Mouse (Mus musculus) neural tube, embryonic 13.5 days (tissue): ENCODE measurements around the gene Atp6v1f. TPM values are rescaled to one million over a fixed set of nuclear protein-coding genes. Genes with fewer than 3 reads are reported as not detected.

Experiments used
- ATAC-seq: fragments of 200-750 bp; cut with Nextera tagmentation; 2 replicates; pipeline ENCODE4 v1.8.0; 2017; ENCODE audit warnings: low read depth, mild to moderate bottlenecking, moderate TSS enrichment, moderate library complexity
- H3K27ac ChIP-seq: fragments of 300-500 bp; sonication (generic); replicated peaks from 2 replicates; pipeline ENCODE4 v1.5.1; 2015; ENCODE audit warnings: moderate library complexity, mild to moderate bottlenecking, inconsistent platforms
- H3K27me3 ChIP-seq: fragments of 300-500 bp; sonication (generic); 2 replicates; pipeline ENCODE4 v1.6.1; 2015; ENCODE audit warnings: mild to moderate bottlenecking, inconsistent platforms
- H3K36me3 ChIP-seq: fragments of 300-500 bp; sonication (generic); 2 replicates; pipeline ENCODE4 v1.6.1; 2015; ENCODE audit warnings: mild to moderate bottlenecking, inconsistent platforms
- H3K4me1 ChIP-seq: fragments of 300-500 bp; sonication (generic); replicated peaks from 2 replicates; pipeline ENCODE4 v1.6.1; 2015; ENCODE audit warnings: inconsistent platforms
- H3K4me2 ChIP-seq: fragments of 300-500 bp; sonication (generic); 2 replicates; pipeline ENCODE4 v1.6.1; 2015; ENCODE audit warnings: inconsistent platforms, mild to moderate bottlenecking, moderate library complexity
- H3K4me3 ChIP-seq: fragments of 300-500 bp; sonication (generic); 2 replicates; pipeline ENCODE4 v1.5.1; 2015; ENCODE audit warnings: mild to moderate bottlenecking, inconsistent platforms
- H3K9ac ChIP-seq: fragments of 300-500 bp; sonication (generic); 2 replicates; pipeline ENCODE4 v1.6.1; 2015; ENCODE audit warnings: moderate library complexity, mild to moderate bottlenecking, inconsistent platforms
- H3K9me3 ChIP-seq: fragments of 300-500 bp; sonication (generic); 2 replicates; pipeline ENCODE4 v1.6.1; 2016; ENCODE audit warnings: inconsistent platforms
- WGBS: fragments of 180-500 bp; shearing (Covaris S2); methylation state at CpG from one replicate; pipeline ENCODE4 v1.1.7; 2015; 5-methylcytosine and 5-hydroxymethylcytosine counted together
- polyA plus RNA-seq: library from polyadenylated mRNA; unstranded; fragments of >200 nt; fragmentation: Nextera tagmentation; extraction: Ambion mirVana; gene quantifications from 2 replicates; pipeline ENCODE4 v1.2.1, GENCODE M21; 2015

The Atp6v1f gene
- polyA plus RNA-seq, 1 experiment from 2014 or later, result 332 TPM

DNA sequence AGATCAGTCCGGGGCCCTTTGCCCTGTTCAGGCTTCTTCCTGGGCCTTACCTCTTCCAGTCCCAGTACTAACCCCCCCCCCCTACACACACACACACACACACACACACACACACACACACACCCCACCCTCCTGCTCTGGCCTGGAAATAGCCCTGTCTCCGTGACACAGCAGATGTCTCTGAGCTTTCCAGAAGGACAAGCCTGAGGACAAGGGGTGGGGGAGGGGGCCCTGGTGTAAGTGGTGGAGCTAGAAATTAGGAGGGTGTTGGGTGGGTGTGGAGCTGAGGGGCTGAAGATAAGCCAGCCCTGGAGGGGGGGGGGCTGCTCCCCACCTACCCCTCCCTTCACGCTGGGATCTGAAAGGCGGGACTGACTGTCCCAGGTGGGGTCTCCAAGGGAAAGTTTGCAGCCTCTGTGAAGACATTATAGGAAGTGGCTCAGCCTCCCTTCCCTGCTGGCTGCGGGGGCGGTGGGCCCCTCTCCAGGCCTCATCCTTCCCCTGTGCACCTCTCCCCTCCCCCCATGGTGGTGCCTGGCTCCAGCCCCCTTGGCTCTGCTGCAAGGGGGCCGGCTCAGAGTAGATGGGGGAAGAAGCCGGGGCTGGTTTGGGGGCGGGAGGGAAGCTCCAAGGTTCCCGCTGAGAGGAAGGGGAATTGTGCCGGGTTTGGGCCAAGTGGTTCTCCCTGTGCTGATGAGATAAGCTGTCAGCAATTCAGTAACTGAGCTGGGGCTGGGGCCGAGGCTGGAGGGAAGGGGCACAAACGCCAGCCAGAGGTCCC, 32.4 kb upstream of the Atp6v1f start:
- H3K9ac ChIP-seq, result peak overlapping the region; percentile 71
- peak overlapping the region; percentile 49 for H3K4me3 ChIP-seq
- 2% methylated on average over 12 of the region's 13 CpGs for WGBS

DNA sequence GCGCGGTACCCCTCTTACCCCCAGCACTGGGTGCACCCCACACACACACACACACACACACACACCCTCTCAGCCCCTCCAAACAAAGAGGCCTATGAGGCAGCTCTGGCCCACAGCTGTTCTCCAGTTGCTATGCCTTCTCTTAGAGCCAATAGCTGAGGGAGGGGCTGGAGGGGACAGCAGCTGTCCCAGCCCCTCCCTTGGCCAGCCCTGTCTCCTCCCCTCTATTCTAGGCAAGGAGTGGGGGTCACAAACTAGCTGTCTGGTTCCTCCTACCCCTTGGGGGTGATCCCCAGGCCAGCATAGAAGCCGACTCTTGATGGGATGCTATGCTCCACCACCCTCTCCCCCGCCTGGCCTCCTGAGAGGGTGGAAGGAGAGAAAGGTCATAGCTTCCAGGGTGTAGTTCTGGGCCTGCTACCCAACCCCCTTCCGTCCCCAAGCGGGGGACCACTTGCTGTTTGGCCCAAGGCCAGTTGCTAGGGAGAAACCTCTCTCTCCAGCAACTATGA, 31.5 kb upstream of the Atp6v1f start:
- peak; percentile 76 for ATAC-seq

More for the DNA sequence above, 32.4 kb upstream of the Atp6v1f start:
- peak; percentile 63 for ATAC-seq
- peak overlapping the region; percentile 71 for H3K4me2 ChIP-seq
- H3K9me3 ChIP-seq, result no peaks in the 10 kb centered on the region
- no peaks in the 10 kb centered on the region for H3K36me3 ChIP-seq
- H3K27ac ChIP-seq, result peak overlapping the region; percentile 89
- H3K27me3 ChIP-seq, result peaks cover 50% of the 10 kb centered on the region
- H3K4me1 ChIP-seq, result peaks cover 59% of the 10 kb centered on the region

DNA sequence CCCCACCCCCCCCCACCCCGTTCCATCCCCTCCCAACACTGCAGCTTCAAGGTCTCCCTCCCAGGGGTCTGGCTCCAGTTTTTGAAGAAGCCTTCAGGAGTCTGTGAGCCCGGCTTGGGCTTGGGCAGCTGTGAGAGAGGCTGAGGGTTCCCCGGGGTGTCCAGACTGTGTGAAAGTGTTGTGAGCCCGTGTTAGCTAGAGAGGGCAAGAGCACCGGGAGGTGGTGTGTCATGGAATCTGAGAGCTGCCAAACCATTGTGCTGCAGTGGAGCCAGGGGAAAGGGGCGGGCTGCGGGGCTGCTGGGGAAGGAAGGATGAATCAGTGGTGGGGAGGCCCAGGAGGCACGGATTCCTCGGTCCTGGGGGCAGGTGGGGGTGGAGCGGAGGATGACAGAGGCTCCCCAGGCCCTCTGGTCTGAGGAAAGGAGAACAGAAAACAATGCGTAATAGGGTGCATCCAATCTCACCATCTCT, 31.0 kb upstream of the Atp6v1f start:
- Histone ChIP-seq H3K27me3 (peaks cover 39% of the 10 kb centered on the region), H3K9me3 (no peaks in the 10 kb centered on the region), H3K9ac (peak overlapping the region; percentile 71), H3K4me2 (peak overlapping the region; percentile 71), H3K4me3 (peak overlapping the region; percentile 49), H3K4me1 (peaks cover 56% of the 10 kb centered on the region), H3K36me3 (no peaks in the 10 kb centered on the region), H3K27ac (peak overlapping the region; percentile 89)
- WGBS, result 4% methylated on average over 11 of the region's 11 CpGs
- ATAC-seq, result peak; percentile 60

More for the DNA sequence above, 31.5 kb upstream of the Atp6v1f start:
- Histone ChIP-seq H3K27me3 (peaks cover 42% of the 10 kb centered on the region), H3K9me3 (no peaks in the 10 kb centered on the region), H3K4me2 (peak overlapping the region; percentile 71), H3K36me3 (no peaks in the 10 kb centered on the region), H3K4me1 (peaks cover 59% of the 10 kb centered on the region), H3K9ac (peak overlapping the region; percentile 71), H3K27ac (peak overlapping the region; percentile 89), H3K4me3 (peak overlapping the region; percentile 49)
- 2% methylated on average over 6 of the region's 6 CpGs for WGBS

DNA sequence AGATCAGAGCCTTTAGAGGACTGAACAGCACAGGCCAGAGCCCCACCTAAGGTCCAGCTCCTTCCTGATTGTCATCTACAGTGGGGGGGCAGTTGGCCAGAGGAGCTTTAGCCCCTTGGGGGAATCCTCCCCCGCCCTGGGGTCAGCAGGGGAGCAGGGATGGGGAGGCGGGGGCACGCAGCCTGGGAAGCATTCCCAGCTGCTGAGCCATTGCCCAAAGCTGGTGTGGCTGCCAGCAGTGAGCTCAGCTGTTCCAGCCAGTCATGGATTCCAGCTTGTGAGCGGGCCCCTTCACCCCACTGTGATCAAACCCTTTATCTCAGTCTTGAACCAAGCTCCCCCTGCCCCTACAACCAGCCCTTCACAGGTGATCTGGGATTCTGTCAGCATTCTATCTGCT, 28.3 kb upstream of the Atp6v1f start:
- H3K9ac ChIP-seq, result no peak overlapping the region
- no peak overlapping the region for H3K27ac ChIP-seq
- peaks cover 11% of the 10 kb centered on the region for H3K27me3 ChIP-seq
- 0 out of 2 replicates have a peak, but pooled peaks cover 10% of the 10 kb centered on the region for H3K36me3 ChIP-seq
- peaks cover 31% of the 10 kb centered on the region for H3K4me1 ChIP-seq
- 83% methylated on average over 4 of the region's 4 CpGs for WGBS
- no peak overlapping the region for H3K4me3 ChIP-seq
- no peak for ATAC-seq
- no peak overlapping the region for H3K4me2 ChIP-seq
- H3K9me3 ChIP-seq, result no peaks in the 10 kb centered on the region

DNA sequence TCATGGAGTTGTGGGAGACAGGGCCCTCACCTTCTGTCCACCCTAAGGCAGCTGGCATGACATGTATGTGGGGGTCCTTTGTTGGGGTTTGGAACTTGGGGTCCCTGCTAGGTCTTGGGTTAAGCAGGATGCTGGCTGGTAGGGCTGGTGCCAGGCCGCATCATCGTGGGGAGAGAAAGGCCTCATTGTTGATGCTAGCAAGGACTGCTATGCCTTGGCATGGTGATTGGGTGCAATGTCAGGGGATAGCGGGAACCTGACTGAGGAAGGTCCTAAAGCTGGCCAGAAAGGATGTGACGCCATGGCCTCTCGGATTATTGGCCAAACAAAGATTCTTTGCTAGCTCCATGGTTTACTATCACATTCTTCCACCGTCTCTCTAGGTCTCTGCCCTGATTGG, 27.7 kb upstream of the Atp6v1f start:
- H3K9me3 ChIP-seq, result no peaks in the 10 kb centered on the region
- H3K9ac ChIP-seq, result no peak overlapping the region
- no peak overlapping the region for H3K4me3 ChIP-seq
- no peak for ATAC-seq
- peaks cover 6% of the 10 kb centered on the region for H3K27me3 ChIP-seq
- peaks cover 25% of the 10 kb centered on the region for H3K4me1 ChIP-seq
- 0 out of 2 replicates have a peak, but pooled peaks cover 10% of the 10 kb centered on the region for H3K36me3 ChIP-seq
- H3K4me2 ChIP-seq, result no peak overlapping the region
- no peak overlapping the region for H3K27ac ChIP-seq
- 86% methylated on average over 6 of the region's 6 CpGs for WGBS

DNA sequence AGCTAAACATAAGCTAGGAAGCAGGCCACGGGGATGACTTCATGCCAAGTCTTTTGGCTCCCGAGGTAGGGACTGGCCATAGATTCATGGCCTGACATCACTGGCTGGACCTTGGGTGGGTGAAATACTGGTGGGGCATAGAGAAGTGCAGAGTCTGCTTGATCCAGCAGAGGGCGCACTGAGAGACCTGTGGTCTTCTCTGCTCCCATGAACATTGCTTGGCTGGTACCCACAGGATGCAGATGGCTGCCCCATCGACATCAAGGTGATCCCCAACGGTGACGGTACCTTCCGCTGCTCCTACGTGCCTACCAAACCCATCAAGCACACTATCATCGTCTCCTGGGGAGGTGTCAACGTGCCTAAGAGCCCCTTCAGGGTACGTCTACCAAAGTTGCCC, 22.7 kb upstream of the Atp6v1f start:
- H3K9ac ChIP-seq, result no peak overlapping the region
- no peak overlapping the region for H3K4me3 ChIP-seq
- no peaks in the 10 kb centered on the region for H3K9me3 ChIP-seq
- no peak overlapping the region for H3K4me2 ChIP-seq
- no peaks in the 10 kb centered on the region for H3K4me1 ChIP-seq
- no peaks in the 10 kb centered on the region for H3K27me3 ChIP-seq
- 70% methylated on average over 11 of the region's 11 CpGs for WGBS
- peaks cover 45% of the 10 kb centered on the region for H3K36me3 ChIP-seq
- no peak overlapping the region for H3K27ac ChIP-seq
- ATAC-seq, result no peak

DNA sequence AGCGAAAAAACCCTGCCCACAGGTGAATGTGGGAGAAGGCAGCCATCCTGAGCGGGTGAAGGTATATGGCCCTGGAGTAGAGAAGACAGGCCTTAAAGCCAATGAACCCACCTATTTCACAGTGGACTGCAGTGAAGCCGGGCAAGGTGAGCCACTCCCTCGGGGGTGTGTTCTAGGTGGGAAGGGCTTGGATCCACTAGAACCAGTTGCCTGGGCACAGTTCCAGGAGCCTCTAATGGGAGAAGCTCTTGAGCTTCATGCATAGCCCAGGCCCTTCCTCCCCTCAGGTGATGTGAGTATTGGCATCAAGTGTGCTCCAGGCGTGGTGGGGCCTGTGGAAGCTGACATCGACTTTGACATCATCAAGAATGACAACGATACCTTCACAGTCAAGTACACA, 22.2 kb upstream of the Atp6v1f start:
- H3K27ac ChIP-seq, result no peak overlapping the region
- H3K9ac ChIP-seq, result no peak overlapping the region
- H3K4me1 ChIP-seq, result no peaks in the 10 kb centered on the region
- H3K4me3 ChIP-seq, result no peak overlapping the region
- H3K9me3 ChIP-seq, result no peaks in the 10 kb centered on the region
- H3K27me3 ChIP-seq, result no peaks in the 10 kb centered on the region
- no peak for ATAC-seq
- WGBS, result 95% methylated on average over 7 of the region's 7 CpGs
- peaks cover 45% of the 10 kb centered on the region for H3K36me3 ChIP-seq
- no peak overlapping the region for H3K4me2 ChIP-seq

DNA sequence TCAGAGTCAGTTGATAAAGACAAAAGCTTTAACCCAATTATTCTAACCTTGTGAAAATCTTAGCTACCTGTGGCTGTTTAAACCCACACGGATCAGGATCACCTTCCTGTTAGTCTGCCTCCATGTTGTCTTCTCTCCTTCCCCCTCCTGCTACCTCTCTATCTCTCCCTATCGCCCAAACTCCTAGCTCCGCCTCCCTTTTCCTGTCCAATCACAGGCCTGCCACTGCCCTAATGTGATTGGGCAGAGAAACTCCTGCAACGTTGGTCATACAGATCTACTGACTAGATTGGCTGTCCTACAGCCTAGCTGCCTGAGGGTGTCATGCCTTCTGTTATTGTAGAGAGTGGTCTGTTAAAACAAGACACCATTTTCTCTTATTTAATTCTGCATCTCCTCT, 17.7 kb upstream of the Atp6v1f start:
- no peak overlapping the region for H3K4me2 ChIP-seq
- H3K36me3 ChIP-seq, result peaks cover 47% of the 10 kb centered on the region
- WGBS, result 34% methylated on average over 4 of the region's 4 CpGs
- H3K9ac ChIP-seq, result no peak overlapping the region
- H3K4me3 ChIP-seq, result no peak overlapping the region
- ATAC-seq, result no peak
- H3K4me1 ChIP-seq, result no peaks in the 10 kb centered on the region
- H3K9me3 ChIP-seq, result no peaks in the 10 kb centered on the region
- no peak overlapping the region for H3K27ac ChIP-seq
- no peaks in the 10 kb centered on the region for H3K27me3 ChIP-seq

DNA sequence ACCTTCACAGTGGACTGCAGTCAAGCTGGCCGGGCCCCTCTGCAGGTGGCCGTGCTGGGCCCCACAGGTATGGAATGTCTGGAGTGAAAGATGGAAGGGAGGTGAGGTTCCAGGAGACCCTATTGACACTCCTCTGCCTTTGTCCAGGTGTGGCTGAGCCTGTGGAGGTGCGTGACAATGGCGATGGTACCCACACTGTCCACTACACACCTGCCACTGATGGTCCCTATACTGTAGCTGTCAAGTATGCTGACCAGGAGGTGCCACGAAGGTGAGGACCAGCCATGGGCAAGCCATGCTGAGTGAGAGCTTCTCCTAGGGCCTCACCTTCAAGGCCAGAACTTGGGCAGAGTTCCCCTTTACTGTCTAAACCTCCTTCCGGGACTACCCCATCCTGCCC, 16.9 kb upstream of the Atp6v1f start:
- Histone ChIP-seq H3K4me2 (no peak overlapping the region), H3K4me1 (no peaks in the 10 kb centered on the region), H3K36me3 (peaks cover 52% of the 10 kb centered on the region), H3K27me3 (no peaks in the 10 kb centered on the region), H3K27ac (no peak overlapping the region), H3K4me3 (no peak overlapping the region), H3K9ac (no peak overlapping the region), H3K9me3 (no peaks in the 10 kb centered on the region)
- WGBS, result 95% methylated on average over 6 of the region's 6 CpGs
- no peak for ATAC-seq

DNA sequence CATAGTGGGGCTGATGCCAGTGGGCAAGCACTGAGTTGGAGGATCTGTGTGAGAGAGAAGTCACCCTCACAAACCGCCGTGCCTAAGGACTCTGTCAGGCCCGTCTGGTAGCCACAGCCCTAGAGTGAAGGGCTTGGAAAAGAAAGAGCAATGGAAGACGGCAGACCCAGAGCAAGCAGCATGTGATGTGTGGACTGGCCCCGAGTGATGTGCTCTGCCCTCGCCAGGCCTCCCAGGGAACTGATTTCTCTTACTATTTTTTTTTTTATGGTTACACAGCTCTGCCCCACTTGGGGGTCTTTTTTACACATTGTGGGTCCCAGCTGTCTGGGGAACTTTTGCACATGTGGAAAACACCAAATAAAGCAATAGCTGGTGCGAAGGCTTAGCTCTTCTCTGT, 6.0 kb upstream of the Atp6v1f start:
- H3K27ac ChIP-seq, result no peak overlapping the region
- no peaks in the 10 kb centered on the region for H3K9me3 ChIP-seq
- H3K4me2 ChIP-seq, result no peak overlapping the region
- H3K4me3 ChIP-seq, result no peak overlapping the region
- ATAC-seq, result no peak
- H3K4me1 ChIP-seq, result no peaks in the 10 kb centered on the region
- 59% methylated on average over 7 of the region's 7 CpGs for WGBS
- peaks cover 14% of the 10 kb centered on the region; the same call in 1 of the 2 replicates for H3K36me3 ChIP-seq
- H3K9ac ChIP-seq, result no peak overlapping the region
- no peaks in the 10 kb centered on the region for H3K27me3 ChIP-seq

DNA sequence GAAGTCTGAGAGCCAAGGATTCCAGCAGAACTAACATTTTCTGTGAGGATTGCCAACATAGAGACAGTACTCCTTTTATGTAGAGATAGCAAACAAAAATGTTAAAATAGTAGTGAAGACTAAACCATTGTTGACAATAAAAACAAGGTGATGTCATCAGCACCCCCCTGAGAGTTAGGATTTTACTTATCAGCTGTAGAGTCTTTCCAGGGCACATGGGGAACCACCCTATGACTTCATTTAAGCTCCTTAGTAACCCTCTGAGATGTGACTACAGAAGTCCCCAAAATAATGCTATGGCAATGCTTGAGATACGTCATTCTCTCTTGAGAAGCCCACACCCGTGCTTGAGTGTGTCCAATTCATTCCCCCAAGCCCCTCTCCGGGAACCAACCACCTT, 4.1 kb upstream of the Atp6v1f start:
- Histone ChIP-seq H3K4me3 (no peak overlapping the region), H3K27ac (no peak overlapping the region), H3K9me3 (no peaks in the 10 kb centered on the region), H3K27me3 (no peaks in the 10 kb centered on the region), H3K4me2 (no peak overlapping the region), H3K9ac (no peak overlapping the region), H3K4me1 (peaks cover 3% of the 10 kb centered on the region), H3K36me3 (peaks cover 8% of the 10 kb centered on the region; the same call in 1 of the 2 replicates)
- WGBS, result 81% methylated on average over 3 of the region's 3 CpGs
- ATAC-seq, result no peak

DNA sequence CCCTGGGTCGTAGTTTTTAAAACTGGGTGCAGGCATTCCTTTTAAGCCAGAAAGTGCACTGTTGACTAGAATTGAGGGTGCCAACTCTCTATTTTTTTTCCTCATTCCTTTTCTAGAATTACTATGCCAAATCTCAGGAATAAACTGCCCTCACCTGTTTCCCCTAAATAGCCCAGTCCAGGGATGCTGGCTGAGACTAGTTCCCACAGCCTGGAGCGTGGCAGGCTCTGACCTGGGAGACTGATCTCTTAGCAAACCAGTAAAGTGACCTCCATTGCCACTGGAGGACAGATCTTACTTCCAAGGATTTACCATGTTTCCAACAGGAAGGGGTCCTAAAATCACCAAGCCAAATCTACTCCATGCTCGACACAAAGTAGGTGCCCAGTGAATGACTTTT, 1.3 kb downstream of the Atp6v1f start:
- 93% methylated on average over 3 of the region's 3 CpGs for WGBS
- Histone ChIP-seq H3K9ac (peak overlapping the region; percentile 79; the same call in 1 of the 2 replicates), H3K36me3 (peaks cover 24% of the 10 kb centered on the region), H3K27me3 (no peaks in the 10 kb centered on the region), H3K4me3 (peak overlapping the region; percentile 69), H3K4me2 (peak overlapping the region; percentile 78), H3K27ac (no peak overlapping the region), H3K9me3 (no peaks in the 10 kb centered on the region), H3K4me1 (peaks cover 17% of the 10 kb centered on the region)
- ATAC-seq, result no peak
